Mouse (Mus musculus) neural tube, embryonic 11.5 days (tissue): ENCODE data around the gene Bet1l. TPM values are rescaled to one million over a fixed set of nuclear protein-coding genes. Genes with fewer than 3 reads are reported as not detected.

Experiments used
- ATAC-seq: fragments of 200-750 bp; cut with Nextera tagmentation; 2 replicates; pipeline ENCODE4 v1.8.0; 2017; ENCODE audit warnings: moderate number of reproducible peaks, mild to moderate bottlenecking, moderate TSS enrichment, moderate library complexity; ENCODE audit not compliant: insufficient read depth, low FRiP score, low TSS enrichment
- DNase-seq: peaks from one replicate; pipeline ENCODE4 v3.0.0-alpha.2; 2015; ENCODE audit warnings: low spot score
- H3K27ac ChIP-seq: fragments of 300-500 bp; sonication (generic); 2 replicates; pipeline ENCODE4 v1.5.1; 2014; ENCODE audit warnings: low read depth, mild to moderate bottlenecking, low read length
- H3K27me3 ChIP-seq: fragments of 300-500 bp; sonication (generic); 2 replicates; pipeline ENCODE4 v1.6.1; 2014; ENCODE audit warnings: mild to moderate bottlenecking, low read length, mixed read lengths; ENCODE audit not compliant: control insufficient read depth, insufficient read depth
- H3K36me3 ChIP-seq: fragments of 300-500 bp; sonication (generic); 2 replicates; pipeline ENCODE4 v1.6.1; 2014; ENCODE audit warnings: mild to moderate bottlenecking, low read length, moderate library complexity, mixed read lengths; ENCODE audit not compliant: control insufficient read depth, insufficient read depth
- H3K4me1 ChIP-seq: fragments of 300-500 bp; sonication (generic); 2 replicates; pipeline ENCODE4 v1.6.1; 2014; ENCODE audit warnings: low read length, mixed read lengths; ENCODE audit not compliant: control insufficient read depth, insufficient read depth
- H3K4me2 ChIP-seq: fragments of 300-500 bp; sonication (generic); 2 replicates; pipeline ENCODE4 v1.6.1; 2014; ENCODE audit warnings: low read depth, mild to moderate bottlenecking, moderate library complexity
- H3K4me3 ChIP-seq: fragments of 300-500 bp; sonication (generic); 2 replicates; pipeline ENCODE4 v1.5.1; 2014; ENCODE audit warnings: low read depth, low read length
- H3K9ac ChIP-seq: fragments of 300-500 bp; sonication (generic); 2 replicates; pipeline ENCODE4 v1.6.1; 2014; ENCODE audit warnings: mild to moderate bottlenecking, low read length
- H3K9me3 ChIP-seq: fragments of 300-500 bp; sonication (generic); 2 replicates; pipeline ENCODE4 v1.6.1; 2016; ENCODE audit warnings: low read length; ENCODE audit not compliant: control insufficient read depth
- WGBS: fragments of 180-500 bp; shearing (Covaris S2); extraction: QIAGEN DNeasy Blood & Tissue Kit; methylation state at CpG from one replicate; pipeline ENCODE4 v1.1.7; 2014; 5-methylcytosine and 5-hydroxymethylcytosine counted together
- polyA plus RNA-seq: library from polyadenylated mRNA; unstranded; fragments of >200 nt; fragmentation: Nextera tagmentation; extraction: Ambion mirVana; gene quantifications from 2 replicates; pipeline ENCODE4 v1.2.1, GENCODE M21; 2014

Gene Bet1l
- polyA plus RNA-seq, 1 experiment from 2014 or later: 27.4 TPM

DNA sequence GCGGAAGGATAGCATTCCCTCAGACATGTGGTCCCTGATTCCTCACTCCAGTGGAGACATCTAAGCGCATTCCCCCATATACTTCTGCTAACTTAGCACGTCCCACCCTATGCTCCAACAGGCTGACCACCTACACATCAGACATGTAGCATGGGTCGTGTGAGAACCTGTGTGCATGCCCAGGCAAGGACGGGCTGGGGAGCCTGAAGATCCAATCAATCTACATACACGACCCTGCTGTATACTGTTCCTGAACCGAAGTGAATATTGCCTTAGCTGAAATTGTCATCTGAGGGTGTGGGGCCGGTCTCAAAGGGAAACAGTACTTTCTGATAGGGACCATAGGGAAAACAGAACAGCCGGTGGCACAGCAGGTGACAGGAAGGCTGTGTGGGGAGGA, 2.2 kb downstream of the Bet1l start:
- Histone ChIP-seq H3K4me2 (peak overlapping the region; percentile 99), H3K9me3 (no peaks in the 10 kb centered on the region), H3K27me3 (no peaks in the 10 kb centered on the region), H3K9ac (peak overlapping the region; percentile 85), H3K4me1 (peaks cover 21% of the 10 kb centered on the region), H3K36me3 (peaks cover 10% of the 10 kb centered on the region), H3K27ac (no peak overlapping the region), H3K4me3 (peak overlapping the region; percentile 57)
- WGBS: 78% methylated on average over 9 of the region's 9 CpGs
- ATAC-seq (no peak), DNase-seq (no peak)

DNA sequence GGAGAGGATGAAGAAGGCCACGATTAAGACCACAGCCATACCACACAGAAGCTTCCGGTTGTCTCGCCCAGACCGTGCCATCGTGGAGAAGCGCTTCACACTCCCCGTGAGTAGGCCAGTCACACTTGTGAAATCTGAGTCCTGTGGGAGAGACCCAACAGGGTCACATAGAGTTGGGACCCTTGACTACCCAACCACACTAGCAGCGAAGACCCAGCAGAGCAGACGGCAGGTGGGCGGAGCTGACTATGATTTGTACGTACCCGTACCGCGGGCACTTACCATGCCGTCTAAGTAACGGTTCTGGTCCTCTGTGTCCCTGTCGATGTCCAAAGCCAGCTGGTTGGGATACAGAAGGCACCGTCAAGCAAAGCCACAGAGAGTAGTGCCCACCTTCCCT, 2.9 kb downstream of the Bet1l start:
- Histone ChIP-seq H3K27me3 (no peaks in the 10 kb centered on the region), H3K4me2 (no peak overlapping the region), H3K27ac (no peak overlapping the region), H3K4me3 (no peak overlapping the region), H3K9me3 (no peaks in the 10 kb centered on the region), H3K36me3 (peaks cover 10% of the 10 kb centered on the region), H3K9ac (no peak overlapping the region), H3K4me1 (peaks cover 21% of the 10 kb centered on the region)
- DNase-seq: no peak
- WGBS: 93% methylated on average over 18 of the region's 18 CpGs
- ATAC-seq: no peak

GRCm38 (mm10) chr7:140853386-140853785, 4.0 kb downstream of the Bet1l start:
- Histone ChIP-seq H3K4me3 (no peak overlapping the region), H3K27ac (no peak overlapping the region), H3K9me3 (no peaks in the 10 kb centered on the region), H3K36me3 (peaks cover 10% of the 10 kb centered on the region), H3K4me2 (no peak overlapping the region), H3K4me1 (peaks cover 15% of the 10 kb centered on the region), H3K27me3 (no peaks in the 10 kb centered on the region), H3K9ac (no peak overlapping the region)
- no peak for ATAC-seq
- 82% methylated on average over 9 of the region's 9 CpGs for WGBS
- DNase-seq: no peak

DNA sequence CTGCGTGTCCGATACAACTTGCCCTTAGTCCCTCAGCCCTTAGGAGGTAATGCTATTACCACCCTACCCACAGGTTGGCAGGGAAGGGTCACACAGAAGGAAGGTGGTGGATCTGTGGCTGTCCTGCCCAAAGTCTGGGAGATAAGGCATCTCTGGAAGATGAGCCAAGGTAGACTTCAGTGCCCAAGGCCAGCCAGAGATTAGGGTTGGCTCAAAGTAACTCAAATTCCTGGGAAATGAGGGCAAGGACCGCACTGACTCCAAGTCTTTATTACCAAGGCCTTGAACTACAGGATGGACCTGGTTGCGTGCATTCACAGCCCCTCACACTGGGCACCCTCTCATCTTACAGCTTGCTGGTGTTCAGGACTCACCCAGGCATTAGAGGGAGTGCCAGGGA, 5.5 kb downstream of the Bet1l start:
- Histone ChIP-seq H3K9me3 (no peaks in the 10 kb centered on the region), H3K9ac (no peak overlapping the region), H3K4me3 (no peak overlapping the region), H3K4me1 (peaks cover 8% of the 10 kb centered on the region), H3K27me3 (no peaks in the 10 kb centered on the region), H3K4me2 (no peak overlapping the region), H3K27ac (no peak overlapping the region), H3K36me3 (peaks cover 10% of the 10 kb centered on the region)
- ATAC-seq: no peak
- 99% methylated on average over 4 of the region's 4 CpGs for WGBS
- no peak for DNase-seq

DNA sequence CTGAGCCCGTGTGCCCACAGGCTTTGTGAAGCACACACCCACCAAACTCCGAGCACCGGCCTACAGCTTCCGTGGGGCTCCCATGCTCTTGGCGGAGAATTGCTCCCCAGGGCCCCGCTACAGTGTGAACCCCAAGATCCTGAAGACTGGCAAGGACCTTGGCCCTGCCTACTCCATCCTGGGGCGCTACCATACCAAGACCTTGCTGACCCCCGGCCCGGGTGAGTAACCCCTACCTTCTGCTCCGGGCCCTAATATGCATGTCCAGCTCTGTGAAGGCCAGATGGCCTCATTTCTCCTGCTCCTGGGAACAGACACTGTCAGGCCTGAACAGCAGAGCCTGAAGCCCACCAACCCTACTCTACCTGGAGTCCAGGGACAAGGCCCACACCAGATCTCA, 8.8 kb downstream of the Bet1l start:
- Histone ChIP-seq H3K27ac (no peak overlapping the region), H3K9ac (no peak overlapping the region), H3K9me3 (no peaks in the 10 kb centered on the region), H3K36me3 (peaks cover 7% of the 10 kb centered on the region), H3K4me1 (no peaks in the 10 kb centered on the region), H3K4me2 (no peak overlapping the region), H3K27me3 (no peaks in the 10 kb centered on the region), H3K4me3 (no peak overlapping the region)
- ATAC-seq: no peak
- WGBS: 95% methylated on average over 10 of the region's 10 CpGs
- DNase-seq: no peak

GRCm38 (mm10) chr7:140847755-140848580, 9.4 kb downstream of the Bet1l start, which contains the start of gene Odf3:
Odf3 (plus strand) TSS chr7:140847805.
- H3K9ac ChIP-seq: no peak within 1 kb of the TSS; the same call in 1 of the 2 replicates
- ATAC-seq: no peak

GRCm38 (mm10) chr7:140846676-140847075, 10.7 kb downstream of the Bet1l start:
- Histone ChIP-seq H3K4me1 (no peaks in the 10 kb centered on the region), H3K27me3 (0 out of 2 replicates have a peak, but pooled peaks cover 2% of the 10 kb centered on the region), H3K4me3 (no peak overlapping the region), H3K9ac (no peak overlapping the region), H3K4me2 (no peak overlapping the region), H3K9me3 (no peaks in the 10 kb centered on the region), H3K36me3 (no peaks in the 10 kb centered on the region), H3K27ac (no peak overlapping the region)
- 85% methylated on average over 10 of the region's 10 CpGs for WGBS
- DNase-seq: no peak
- no peak for ATAC-seq

More at GRCm38 (mm10) chr7:140847755-140848580, 9.4 kb downstream of the Bet1l start, which contains the start of gene Odf3:
- Histone ChIP-seq H3K4me2 (no peak within 1 kb of the TSS), H3K4me1 (no peaks in the 10 kb centered on the region), H3K4me3 (no peak within 1 kb of the TSS), H3K9me3 (no peaks in the 10 kb centered on the region), H3K27me3 (no peaks in the 10 kb centered on the region), H3K27ac (no peak within 1 kb of the TSS), H3K36me3 (peaks cover 4% of the 10 kb centered on the region)
- 73% methylated on average over 11 of the region's 11 CpGs for WGBS
- DNase-seq: no peak

- Histone ChIP-seq H3K9me3 (no peaks in the 10 kb centered on the region), H3K27ac (no peak overlapping the region), H3K27me3 (0 out of 2 replicates have a peak, but pooled peaks cover 2% of the 10 kb centered on the region), H3K36me3 (no peaks in the 10 kb centered on the region), H3K4me2 (no peak overlapping the region), H3K4me3 (no peak overlapping the region), H3K4me1 (no peaks in the 10 kb centered on the region), H3K9ac (no peak overlapping the region)
- WGBS: 63% methylated on average over 4 of the region's 4 CpGs
- DNase-seq (no peak), ATAC-seq (no peak)
Measured at GRCm38 (mm10) chr7:140845683-140846082, 11.7 kb downstream of the Bet1l start.
